Mouse (Mus musculus) NIH3T3 (cell line): ENCODE results near the gene Clk3.

ENCODE experiments used
- DNase-seq: peaks from one replicate; pipeline ENCODE4 v3.0.0-alpha.2; 2012; ENCODE audit warnings: low read depth

The Clk3 gene

DNA sequence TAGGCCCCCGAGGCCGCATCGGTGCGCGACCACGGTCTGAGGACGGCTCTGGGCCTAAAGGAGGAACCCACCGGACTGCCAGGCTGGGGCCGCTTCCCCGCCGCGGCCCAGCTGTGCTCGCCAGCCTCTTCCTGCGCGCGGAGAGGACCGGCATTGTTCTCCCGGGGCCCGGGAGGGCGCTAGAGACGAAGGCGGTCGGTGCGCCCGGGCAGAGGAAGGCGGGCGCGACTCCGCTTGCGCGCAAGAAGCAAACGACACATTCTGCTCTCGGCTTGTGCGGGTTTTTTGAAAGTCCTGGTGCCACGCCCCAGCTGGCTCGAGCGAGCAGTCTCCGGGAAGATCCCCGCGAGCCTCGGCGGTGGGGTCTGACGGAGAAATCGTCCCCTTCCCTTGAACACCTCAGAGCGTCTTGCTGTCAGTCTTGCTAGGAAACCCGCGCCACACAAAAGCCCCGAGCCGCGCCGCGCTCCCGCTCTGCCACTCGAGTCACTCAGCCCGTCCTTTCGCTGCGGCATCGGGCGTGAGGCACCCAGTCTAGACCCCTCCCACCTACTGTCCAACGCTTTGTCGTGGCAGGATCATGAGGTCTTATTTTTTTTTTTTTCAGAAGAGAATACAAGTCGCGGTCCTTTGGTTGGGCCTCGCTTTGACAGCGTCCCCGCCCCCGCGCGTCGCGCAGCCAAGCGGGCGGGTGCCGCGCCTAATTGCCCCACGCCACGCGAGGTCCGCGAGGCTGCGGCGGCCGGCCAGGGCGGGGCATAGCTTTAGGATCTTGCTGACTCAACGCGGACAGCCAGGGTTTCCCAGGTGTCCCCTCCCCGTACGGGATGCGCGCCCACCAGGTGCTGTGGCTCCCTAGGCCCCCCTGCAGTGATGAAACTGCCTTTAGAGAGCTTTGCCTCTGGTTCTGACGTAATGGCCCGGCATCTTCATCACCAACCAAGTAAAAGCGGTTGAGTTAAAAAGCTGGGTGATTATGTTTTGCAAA, at the start of gene Clk3:
TSS of gene Clk3 (minus strand) at position 497 of the 988 bp plus-strand sequence.
- peak; percentile 75 for DNase-seq

DNA sequence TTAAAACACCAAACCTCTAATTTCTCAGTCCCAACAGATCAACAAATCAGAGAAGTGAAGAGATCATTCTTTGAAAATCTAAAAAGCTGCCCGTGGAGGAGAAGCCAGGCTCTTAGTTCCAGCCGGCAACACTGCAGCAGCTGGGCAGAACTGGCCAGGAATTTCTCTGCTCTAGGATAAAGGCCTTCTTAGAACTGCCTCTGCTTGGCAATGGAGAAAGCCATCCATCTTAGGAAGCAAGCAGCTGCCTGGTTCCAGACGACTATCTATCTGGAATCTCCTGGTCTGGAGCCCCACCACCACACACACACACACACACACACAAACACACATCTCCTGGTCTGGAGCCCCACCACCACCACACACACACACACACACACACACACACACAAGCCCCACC, 49.2 kb upstream of the Clk3 start:
- no peak for DNase-seq

DNA sequence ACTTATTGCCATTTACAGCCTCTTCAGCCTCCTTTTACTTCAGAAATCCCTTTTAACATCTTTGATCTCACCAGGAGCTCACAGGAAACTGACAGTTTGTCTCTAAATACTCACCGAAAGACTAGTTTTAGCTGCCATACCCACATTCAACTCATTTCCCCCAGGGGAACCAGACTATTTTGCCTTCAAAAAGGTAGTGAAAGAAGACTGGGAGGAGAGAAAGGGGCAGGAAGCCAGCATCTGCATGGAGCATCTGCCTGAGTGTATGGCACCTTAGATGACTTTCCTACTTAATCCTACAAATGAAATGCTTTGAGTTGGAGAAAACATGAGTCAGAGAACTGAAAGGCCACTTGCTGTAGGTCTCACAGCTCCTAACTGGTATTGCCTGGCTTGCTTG, 48.4 kb upstream of the Clk3 start:
- no peak for DNase-seq

DNA sequence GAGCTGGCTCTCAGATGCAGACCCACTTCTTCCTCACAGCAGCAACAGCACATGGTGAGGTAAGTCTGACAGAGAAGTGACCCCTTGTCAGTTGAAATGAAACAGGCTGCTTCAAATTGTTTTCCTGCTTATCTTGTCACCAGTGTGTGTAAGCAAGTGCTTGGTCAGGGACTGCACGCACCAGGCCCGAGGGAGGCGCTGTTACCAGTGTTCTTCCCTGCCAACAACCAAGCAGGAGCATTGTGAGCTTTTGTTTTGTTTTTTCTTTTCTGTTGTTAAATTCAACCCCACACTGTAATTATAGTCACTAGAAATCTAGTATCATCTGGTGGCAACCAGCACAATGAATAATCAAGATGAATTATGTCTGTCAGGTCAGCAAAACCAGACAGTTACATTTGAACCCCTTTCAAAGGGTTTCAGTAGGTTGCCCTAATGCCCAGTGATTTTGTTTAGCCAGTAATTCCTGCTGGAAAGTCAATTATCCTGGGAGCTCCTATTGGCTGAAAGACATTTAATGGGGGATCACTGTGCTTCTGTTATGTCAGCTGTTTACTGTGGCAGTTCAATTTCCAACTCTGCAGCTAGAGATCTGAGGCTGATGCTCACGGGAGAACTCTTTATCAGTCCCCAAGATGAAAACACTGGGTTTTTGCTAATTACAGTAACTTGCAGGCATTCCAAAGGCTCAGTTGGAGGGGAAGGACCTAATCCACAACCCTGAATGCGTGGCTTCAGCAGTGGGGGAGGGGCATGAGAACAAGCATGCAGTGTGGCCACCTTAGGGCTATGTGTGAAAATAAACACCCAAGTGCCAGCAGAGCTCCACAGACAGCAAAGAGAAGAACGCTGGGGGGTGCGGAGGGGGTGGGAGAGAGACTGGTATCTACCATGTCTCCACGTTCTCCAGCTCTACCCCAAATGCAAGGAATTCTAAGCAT, 46.4 kb upstream of the Clk3 start:
- no peak for DNase-seq

DNA sequence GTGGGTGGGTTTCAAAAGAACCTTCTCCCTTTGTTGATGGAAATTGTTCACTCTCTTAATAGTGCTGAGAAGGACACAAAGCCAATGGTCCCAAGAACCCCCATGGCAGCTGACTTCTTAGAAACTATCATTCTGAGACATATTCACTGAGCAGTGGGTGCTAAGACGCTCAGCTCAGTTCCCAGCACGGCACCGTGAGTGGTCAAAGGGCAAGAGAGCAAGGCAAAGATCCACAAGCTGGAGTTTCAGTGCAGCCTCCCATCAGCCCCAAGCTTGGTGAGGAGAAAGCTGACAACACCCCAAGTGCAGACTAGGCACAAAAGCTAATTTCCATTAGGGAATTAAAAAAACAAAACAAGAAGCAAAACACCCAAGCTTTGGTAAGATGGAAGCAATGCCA, 45.0 kb upstream of the Clk3 start:
- no peak for DNase-seq

DNA sequence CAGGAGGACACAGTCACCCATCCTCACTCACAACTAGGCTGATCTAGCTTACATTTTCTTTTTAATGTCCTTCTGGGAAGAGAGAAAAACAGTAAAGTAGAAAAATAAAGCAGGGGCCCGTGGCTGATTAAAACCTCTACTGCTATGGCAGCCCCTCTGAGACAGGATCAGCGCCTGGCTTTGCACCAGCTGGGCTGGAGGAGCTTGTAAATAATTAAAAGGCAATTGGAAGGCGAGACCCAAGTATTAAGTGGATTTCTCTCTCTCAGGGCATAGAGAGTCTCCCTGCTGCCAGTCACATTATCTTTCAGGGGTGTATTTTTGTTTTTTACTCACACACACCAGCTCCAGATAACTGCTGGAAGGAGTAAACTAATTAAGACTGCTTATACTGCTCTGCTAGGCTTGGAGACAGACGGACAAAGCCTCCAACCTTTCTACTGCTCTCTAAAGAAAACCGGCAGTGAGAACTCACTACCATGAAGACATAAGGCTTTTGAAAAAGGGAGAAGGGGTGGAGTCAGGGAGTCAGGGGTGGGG, 43.2 kb upstream of the Clk3 start:
- DNase-seq: no peak

DNA sequence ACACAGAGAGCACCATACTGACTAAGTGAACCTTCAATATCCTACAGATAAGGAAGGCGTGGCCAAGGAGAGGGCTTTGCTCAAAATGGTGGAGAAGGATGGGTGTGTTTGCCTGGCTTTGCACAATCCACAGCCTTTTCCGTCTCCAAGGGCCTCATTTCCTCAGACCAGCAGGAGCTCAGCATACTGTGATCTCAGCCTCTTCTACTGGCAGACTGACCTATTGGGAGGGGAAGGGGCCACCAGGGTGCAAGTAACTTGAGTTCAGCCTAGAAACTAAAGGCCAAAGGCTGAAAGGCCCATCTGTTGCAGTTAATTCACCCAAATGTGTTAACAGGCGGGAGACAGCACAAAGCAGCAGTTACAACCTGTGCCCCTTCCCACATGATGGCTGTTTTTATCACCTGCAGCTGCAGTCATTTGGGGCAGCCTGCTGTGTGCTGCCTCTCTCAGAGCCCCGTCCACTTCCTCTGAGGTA, 41.6 kb upstream of the Clk3 start:
- DNase-seq: no peak

DNA sequence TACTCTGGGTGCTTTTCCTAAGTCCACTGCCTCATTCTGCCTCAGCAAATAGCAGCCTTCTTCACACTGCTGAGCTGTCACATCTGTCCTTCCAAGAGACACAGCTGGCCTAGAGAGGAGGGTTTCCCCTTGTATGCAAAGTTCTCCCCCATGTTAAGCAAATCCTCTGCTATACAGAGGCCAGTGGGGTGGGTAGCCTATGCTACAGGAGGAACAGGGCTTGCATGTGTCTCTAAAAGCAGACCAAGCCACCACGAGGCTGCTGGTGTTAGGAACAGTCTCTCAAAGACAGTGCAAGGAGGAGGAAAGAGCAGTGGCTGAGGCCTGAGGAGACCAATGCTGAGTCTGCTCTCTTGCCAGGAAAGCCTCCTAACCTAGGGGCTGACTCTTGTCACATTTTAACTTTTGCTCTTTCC, 40.4 kb upstream of the Clk3 start:
- DNase-seq: no peak

DNA sequence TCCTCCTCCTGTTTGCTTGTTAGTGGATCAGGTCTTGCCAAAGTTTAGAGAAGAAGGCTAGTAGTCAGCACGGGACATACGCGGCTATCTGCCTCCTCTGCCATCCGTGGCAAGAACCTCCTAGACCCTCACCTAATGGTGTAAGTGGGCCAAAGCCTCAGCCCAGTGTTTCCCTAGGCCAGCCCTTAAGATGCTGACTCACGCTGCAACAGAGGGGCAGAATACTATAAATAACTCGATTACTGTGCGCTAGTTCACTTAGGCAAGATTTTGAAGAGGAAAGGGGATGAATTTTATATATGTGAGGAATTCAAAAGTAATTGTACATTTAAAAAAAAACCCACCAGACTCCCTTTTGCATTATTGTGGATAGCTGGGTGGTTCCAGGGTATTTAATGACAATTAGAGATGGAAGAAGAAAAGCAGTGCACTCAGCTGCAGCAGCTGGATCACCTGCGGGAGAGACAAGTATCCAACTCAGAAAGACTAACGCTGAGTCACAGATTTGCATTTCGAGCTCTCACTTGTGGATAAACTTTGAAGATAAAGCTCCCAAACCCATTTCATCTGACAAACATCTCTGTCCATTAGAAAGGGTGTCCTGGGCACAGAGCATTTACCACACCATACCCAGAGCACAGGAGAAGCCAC, 39.6 kb upstream of the Clk3 start:
- peak; percentile 59 for DNase-seq

DNA sequence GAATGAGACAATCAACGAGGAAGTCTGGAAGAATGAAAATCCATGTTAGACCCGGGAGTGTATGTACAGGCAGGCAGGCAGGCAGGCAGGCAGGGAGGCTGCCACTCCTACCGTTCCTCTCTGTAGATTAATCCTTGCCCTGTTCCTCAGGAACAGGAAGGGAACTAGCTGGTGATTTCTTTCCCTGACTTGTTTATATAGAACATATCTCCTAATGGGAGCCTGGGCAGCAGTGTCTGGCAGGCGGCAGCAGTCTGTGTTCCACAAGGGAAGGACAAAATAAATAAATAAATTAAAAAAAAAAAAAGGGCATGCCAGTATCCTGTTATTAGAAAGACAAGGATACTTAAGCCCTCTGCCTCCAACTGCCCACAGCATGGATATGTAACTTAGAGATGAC, 38.2 kb upstream of the Clk3 start:
- DNase-seq: no peak

DNA sequence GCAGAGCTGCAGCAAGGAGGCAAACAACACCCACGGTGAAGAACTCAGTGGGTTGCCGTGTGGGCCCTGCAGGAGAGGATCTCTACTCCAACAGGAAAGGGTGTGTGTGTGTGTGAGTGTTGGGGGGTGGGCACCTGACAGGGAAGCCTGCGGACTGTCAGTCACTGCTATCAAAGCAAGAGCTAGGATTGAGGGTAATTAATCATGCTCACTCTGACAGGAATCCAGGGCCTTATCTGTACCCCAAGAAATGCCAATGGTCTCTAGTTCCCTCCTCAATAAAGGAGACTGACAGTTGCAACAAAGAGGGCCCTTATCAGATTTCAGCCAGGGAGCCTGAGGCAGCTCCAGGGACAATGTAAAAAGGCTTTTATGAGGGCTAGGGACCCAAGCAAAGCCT, 37.4 kb upstream of the Clk3 start:
- no peak for DNase-seq

DNA sequence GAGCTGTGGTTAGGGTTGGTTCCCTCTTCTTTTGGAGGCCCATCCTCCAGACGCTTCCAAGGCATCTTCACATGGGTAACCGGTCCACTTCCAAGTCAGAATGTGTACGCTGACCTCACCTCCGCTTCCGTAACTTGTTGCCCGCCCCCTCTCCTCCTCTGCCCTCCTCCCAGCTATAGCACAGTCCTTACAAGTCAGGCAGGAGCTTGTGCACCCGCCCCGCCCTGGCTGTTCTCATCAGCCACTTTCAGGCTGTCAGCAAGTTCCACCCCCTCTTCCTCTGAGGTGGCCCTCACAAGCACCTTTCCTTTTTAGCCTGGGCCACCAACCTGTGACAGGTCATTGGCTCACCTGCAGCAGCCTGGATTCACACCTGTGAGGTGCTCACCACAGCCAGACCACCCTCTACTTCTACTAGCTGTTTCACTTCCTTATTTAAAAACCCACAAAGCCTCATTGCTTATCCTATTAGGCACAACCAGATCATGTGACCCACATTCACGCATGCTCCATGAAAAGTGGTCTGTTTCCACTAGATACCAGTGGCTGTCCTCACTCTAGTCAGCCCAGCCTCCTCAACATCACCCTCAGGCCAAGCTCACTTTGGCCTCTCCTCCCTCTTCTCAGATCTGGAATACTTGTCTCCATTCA, 34.8 kb upstream of the Clk3 start:
- no peak for DNase-seq

DNA sequence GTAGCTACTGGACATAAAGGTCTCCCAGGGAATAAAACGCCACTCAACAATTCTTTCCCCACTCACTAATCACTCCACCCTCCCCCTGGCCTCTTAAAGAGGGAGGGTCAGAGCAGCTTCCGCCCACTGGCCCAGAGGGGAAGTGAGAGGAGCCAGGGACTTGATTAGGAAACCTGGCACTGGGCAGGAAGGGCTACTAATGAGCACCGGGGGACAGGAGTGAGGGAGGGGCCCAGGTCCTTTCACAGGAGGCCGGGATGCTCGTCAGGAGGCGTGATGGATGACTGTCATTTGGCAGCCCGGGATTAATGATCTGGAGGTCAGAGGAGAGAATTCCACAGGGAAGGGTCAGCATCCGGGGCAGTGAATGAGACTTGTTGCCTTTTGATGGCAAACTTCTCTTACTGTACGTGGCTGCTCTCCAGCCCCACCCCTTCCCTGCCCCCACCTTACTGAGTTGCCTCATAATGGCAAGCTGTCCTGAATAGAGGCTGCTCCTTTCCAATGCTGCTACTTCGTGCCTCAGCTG, 33.1 kb upstream of the Clk3 start:
- peak; percentile 5 for DNase-seq

DNA sequence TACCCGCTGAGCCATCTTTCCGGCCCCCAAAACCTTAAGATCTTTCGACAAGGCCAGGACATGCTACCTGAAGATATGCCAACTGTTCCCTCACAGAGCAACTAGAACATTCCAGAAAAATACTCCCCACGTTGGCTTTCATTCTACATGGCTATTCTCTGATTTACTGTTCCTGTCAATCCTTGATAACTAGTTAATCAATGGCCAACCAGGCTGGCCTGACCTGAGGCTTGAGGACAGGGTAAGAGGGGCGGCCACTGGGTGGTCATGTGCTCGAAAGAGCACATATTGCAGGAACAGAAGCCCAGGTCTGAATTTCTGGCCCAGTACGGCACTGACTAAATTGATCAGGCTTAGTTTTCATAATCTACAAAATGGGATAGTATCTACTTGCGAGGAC, 31.8 kb upstream of the Clk3 start:
- DNase-seq: no peak

DNA sequence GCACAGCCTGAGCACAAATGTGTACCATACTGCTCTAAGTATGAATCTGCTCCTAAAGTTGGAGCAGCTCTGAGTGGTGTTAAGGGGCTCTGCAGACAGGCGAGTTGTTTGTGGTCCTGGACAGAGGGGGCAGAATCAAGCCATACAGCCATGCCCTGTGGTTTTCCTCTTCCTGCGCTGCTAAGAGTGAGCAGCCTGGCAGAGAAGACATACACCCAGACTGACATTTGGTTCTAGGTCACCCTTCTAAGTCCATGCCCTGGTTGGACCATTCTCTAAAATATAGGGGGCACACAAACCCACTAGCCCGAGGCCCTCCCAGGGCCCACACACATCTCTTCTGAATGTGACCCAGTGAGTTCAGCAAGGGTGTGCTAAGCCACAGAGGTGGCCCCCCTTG, 24.1 kb upstream of the Clk3 start:
- DNase-seq: no peak

DNA sequence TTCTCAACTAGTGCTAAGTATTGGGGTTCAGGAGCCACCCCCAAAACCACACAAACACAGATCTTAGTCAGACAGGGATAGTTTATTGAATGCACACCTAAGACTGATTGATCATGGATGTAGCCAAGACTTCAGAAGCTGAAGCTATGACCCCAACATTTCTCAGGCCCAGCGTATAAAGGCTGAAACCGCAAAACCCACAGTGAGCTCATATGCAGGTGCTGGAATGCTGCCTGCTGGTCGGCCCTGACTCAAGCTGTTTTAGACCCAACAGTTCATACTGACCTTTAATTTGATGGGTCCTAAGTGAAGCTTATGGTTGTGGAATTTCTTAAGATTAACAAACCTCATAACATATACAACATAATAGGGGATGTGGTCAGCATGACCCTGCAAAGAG, 17.0 kb upstream of the Clk3 start:
- no peak for DNase-seq

DNA sequence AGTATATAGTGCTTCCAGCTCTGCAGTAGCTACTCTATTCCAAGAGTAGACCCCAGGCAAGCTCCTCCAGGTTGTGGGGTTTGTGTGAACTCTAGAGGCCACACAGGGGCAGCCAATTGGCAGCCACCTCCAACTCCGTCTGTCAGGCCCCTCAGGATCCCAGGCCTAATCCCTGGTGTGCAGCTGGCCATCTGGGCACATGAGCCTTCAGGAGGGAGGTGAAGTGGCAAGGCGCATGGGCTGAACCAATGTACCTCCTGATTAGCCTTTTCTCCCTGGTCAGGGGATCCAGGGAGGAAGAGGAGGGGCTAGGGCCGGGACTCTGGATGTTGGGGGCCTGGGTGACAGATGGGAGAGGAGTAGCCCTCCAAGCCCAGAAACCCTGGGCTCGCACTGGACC, 10.1 kb upstream of the Clk3 start:
- DNase-seq: no peak

DNA sequence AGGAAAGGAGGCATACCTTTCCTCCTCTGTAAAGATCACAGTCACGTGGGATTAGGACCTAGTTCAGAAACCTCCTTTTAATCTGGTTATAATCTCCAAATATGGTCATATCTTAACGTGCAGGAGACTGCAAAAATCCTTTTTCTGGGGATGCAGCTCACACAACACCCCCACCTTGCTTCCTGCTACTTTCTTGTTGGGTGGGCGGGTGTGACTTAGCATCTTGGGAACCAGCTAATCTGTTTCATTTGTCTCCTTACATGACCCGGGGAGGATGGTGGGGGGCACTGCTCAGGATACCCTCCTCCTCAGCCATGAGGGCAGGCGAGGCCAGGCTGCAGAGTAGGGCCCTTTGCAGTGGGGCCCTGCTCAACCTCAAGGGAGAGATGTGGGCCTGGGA, 9.4 kb upstream of the Clk3 start:
- no peak for DNase-seq

DNA sequence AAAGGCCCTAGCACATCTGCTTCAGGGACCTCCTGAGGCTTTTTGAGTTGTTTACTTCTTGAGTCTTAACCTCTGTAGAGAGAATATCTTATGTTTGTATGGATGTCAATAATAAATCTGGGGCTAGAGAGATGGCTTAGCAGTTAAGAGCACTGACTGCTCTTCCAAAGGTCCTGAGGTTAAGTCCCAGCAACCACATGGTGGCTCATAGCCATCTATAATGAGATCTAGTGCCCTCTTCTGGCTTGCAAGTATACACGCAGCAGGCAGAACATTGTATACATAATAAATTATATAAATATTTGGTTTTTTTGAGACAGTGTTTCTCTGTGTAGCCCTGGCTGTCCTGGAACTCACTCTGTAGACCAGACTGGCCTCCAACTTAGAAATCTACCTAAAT, 8.5 kb upstream of the Clk3 start:
- peak; percentile 38 for DNase-seq

DNA sequence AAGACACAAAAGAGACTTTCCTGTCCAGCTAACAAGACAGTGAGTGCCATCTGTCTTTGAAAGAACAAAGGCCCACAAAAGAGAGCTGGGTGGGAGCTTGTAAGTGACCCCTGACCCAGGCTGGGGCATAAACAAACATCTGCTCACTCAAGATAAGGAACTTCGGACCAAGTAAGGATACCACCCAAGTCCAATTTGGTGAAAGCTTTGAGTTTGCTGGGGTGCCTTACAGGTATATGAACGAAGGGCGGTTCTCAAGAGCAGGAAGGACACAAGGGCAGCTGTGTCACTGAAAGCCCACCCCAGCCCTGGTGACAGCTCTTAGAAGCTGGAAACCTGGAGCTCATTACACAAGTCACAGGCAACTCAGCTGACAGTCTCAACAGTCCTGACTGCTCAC, 8.1 kb upstream of the Clk3 start:
- no peak for DNase-seq

DNA sequence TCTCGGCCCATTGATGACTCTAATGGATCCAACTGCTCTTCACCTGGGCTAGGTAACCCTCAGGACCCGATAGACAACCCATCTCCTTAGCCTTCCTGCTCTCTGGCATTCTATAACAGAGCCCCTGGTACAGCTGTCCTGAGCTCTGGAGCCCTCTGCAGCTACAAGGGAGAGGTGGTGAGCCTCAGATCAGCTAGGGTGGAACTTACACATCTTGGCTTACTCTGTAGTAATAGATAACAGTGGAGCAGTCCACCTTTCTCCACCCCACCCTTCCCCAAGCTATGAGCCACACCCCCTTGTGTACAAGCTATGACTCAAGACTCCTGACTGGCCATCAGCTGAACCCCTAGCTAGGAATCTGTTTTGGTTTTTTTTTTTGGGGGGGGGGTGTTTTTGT, 5.2 kb upstream of the Clk3 start:
- no peak for DNase-seq
